Mouse (Mus musculus): ENCODE data around the gene Blm.

Blm gene

DNA sequence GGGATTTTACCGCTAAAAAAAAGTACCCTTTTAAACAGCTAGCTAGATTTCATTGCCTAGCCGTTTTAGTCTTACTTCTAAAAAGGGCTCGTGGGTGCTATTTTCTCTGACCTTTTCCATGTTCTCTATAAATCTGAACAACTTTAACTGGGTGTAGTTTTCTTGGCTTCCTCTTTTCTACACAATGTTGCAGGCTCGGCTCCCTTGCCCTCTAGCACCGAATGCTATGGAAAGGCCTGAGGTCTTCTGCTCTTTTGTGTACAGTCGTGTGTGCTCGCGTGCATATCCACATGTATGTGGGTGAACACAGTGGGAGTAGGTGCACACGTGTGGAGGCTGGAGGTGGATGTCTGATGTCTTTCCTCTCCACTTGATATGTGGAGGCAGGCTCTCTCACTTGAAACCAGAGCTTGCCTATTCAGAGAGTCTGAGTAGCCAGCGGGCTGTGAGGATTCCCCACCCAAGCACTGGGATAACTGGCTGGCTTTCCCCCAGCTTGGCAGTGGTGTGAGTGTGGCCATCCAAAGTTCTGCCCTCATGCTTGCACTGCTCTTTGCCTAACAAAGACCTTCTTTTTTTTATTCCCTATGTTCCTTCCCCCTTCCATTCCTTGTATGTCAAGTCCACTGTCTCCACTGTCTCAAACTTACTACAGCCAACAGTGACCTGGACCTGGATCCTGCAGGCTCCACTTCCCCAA lies 95.0 kb downstream of the Blm start:
- DNase-seq (ENCODE audit: low spot score in 2 of 2) = peak in 1 of 2 experiments; percentile 52

DNA sequence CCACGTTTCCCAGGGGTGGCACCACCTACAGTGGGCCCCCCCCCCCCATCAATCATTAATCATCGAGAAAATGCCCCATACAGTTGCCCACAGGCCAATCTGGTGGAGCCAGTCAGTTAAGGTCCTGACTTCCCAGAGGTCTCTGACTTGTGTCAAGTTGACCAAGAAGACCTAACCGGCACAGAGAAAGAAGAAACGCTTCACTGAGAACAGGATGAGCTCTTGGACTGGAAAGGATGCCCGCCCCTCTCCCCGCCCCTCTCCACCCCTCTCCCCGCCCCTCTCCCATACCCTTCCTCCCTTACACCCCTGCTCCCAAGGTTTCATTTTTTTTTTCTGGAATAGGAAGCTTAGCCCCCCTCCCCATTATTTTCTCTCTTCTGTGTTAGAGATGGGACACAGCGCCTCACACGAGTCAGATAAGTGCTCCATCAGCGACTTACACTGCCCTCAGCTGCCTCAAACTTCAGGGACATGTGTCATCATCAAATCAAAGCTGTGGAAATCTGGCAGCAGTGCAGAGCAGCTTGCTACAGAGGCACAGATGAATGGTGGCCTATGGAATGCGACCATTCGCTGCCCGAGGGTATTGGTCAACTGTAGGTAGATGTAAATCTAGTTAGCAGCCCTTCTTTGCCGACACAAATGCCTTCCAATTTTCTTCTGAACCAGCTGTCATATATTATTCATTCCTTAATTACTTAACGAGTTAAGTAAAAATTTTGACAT lies 95.7 kb downstream of the Blm start:
- no peak for DNase-seq (ENCODE audit: low spot score in 2 of 2)

DNA sequence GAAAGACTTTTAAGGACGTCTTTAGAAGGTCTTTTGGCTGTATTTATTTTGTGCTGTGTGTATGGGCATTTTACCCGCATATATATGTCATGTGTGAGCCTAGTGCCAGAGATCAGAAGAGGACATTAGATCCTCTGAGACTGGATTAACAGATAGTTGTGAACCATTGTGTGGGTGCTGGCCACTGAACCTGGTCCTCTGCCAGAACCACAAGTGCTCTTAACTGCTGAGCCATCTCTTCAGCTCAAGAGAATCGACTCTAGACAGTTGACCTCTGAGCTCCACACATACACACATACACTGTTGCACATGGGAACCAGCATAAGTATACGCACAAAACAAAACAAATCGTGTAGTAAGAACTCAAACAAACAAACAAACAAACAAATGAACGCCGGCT lies 98.3 kb downstream of the Blm start:
- DNase-seq (ENCODE audit: low spot score in 2 of 2) = no peak

DNA sequence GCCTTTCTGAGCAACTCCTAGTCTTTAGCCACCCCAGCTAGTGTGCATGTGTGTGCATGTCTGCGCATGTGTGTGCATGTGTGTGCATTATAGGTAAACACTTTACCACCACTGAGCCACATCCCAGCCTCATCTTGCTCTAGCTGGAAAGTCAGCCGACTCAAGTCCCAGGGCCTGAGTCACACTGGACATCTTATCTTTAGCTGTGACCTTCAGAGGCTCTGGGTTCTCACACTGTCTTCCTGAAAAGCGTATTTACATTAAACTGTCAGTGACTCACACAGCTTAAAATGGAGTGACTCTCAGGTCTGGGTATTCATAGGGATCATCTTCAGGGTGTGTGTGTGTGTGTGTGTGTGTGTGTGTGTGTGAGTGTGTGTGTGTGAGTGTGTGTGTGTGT lies 99.3 kb downstream of the Blm start:
- DNase-seq (ENCODE audit: low spot score in 2 of 2) = no peak

DNA sequence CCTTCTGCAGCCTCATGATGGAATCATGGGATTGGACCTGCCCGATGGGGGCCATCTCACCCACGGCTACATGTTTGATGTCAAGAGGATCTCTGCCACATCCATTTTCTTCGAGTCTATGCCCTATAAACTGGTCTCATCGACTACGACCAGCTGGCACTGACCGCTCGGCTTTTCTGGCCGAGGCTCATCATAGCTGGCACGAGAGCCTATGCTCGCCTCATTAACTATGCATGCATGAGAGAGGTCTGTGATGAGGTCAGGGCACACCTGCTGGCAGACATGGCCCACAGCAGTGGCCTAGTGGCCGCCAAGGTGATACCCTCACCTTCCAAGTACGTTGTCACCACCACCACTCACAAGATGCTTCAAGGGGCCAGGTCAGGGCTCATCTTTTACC lies 105.3 kb downstream of the Blm start:
- no peak for DNase-seq (ENCODE audit: low spot score in 2 of 2)

DNA sequence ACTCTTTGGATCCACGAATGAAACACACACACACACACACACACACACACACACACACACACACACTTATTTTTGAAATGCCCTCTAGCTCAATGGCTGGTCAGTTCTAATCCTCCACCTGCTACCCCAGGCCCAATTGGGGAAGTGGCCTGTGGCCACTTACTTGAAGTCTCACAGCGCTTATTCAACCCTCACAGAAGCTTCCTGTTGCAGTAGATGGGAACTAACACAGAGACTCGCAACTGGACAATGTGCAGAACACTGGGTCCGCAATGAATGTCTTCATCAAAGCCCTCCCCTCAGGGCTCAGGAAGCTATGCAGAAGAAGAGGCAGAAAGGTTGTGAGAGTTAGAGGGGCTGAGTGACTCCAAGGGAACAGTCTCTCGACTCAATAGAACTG lies 107.2 kb downstream of the Blm start:
- DNase-seq (ENCODE audit: low spot score in 2 of 2) = no peak

DNA sequence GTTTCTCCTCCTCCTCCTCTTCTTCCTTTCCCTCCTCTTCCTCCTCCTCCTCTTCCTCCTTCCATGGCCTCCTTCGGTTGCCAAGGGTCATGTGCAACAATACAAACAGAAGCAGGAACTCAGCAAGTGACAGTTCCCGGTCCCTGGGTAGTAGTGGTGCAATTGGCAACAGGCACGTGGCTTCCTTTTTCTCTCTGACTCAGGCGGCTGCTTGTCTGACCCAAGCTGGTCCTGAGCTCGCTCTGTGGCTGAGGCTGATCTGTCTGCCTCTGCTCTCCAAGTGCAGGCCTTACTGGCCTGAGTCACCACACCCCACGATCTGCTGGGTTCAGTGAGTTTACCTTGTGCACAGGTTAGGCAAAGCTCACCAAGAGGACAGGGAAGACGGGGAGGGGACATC lies 108.6 kb downstream of the Blm start:
- no peak for DNase-seq (ENCODE audit: low spot score in 2 of 2)

DNA sequence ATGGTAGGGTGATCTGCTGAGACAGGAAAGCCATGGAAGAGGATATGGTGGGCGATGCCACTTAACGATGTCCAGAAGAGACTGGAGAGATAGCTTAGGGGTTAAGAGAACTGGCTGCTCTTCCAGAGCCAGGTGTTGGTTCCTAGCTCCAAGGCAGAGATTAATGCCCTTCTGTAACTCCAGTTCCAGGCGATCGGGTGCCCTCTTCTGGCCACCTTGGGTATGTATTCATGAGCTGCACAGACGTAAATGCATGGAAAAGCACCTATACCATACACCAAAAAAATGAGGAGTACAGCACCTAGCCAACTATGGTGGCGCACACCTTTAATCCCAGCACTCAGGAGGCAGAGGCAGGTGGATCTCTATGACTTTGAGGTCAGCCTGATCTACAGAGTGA lies 110.2 kb downstream of the Blm start:
- DNase-seq (ENCODE audit: low spot score in 2 of 2) = no peak

DNA sequence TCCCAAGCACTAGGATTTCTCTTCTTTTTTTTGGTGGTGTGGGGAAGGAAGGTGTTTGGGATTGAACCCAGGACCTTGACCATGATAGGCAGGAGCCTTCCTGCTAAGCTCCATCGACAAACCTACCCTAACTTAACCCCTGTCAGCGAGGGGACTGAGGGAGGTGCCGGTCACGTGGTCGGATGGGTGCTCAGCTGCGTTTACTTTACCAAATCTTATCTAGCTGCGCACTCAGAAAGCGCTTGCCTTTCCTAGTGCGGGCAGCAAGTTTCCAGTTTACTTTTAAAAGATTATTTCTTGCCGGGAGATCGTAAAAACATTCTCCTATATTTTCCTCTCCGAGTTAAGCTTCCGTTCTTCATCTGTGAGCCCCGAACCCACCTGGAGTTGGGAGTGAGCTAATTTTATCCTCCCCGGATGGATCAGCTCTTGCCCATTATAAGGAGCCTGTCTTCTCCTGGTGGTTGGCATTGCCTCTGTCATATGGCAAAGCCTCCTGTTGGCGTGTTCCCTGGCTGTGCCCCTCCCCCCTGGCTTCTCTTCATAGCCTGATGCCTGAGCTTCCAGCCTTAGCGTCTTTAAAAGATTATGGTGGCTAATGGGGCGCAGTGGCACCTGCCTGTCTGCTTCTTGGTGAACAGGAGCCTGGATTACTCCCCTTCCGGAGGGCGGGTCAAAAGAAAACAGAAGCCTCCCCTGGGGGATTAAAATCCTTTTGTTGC lies 112.0 kb downstream of the Blm start:
- DNase-seq (ENCODE audit: low spot score in 2 of 2) = peak in 1 of 2 experiments; percentile 47

DNA sequence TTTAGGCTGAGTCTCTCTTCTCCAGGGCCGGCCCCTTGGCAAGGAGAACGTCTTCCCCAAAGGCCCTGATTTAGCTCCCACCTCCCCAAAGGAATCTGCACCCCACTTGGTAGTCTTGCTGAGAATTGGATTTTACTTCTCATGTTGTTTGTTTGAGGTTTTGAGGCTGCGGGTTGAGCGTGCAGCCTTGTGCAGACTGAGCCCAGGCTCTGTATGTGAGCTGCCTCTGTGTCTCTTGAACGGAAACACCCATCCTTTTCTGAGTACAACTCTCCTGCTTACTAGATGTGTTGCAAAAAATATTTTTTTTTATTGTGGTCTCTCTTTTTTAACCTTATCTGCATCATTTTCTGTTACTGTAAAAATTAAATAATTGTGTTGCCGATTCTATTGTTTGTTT lies 113.3 kb downstream of the Blm start:
- no peak for DNase-seq (ENCODE audit: low spot score in 2 of 2)

DNA sequence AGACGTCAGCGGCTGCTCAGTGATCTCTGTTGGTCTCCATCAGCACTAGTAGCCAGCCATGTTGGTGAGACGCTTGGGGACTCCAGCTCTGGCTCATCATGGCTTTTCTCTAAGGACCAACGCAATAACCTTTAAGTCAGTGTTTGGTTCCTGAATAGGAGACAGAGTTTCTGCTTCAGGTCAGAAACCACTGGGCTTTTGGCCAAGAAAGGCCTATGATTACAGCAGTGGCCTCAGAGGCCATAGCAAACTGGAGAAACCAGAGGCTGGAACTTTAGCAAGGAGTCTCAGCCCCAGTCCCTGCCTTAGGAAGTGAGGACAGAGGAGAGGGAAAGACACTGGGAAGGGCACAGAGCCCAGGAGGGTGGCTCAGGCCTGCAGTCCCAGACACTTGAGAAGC lies 114.3 kb downstream of the Blm start:
- no peak for DNase-seq (ENCODE audit: low spot score in 2 of 2)

DNA sequence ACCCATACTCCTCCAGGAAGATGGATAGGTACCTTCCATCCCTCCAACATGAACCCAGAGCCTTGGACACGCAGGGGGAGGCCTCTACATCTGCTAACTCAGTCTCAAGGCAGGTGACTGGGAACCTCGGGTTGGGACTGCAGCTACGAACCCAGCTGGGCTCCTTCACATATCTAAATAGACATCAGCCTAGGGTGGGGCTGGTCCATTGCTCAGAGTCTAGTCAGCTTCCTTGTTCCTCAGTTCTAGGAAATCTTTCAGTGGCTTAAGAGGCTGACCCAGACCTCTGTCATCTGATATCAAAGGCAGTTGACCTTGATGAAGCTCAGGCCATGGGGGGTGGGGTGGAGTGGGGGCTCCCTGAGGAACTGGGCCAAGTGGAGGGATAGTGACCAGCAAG lies 115.6 kb downstream of the Blm start:
- no peak for DNase-seq (ENCODE audit: low spot score in 2 of 2)

DNA sequence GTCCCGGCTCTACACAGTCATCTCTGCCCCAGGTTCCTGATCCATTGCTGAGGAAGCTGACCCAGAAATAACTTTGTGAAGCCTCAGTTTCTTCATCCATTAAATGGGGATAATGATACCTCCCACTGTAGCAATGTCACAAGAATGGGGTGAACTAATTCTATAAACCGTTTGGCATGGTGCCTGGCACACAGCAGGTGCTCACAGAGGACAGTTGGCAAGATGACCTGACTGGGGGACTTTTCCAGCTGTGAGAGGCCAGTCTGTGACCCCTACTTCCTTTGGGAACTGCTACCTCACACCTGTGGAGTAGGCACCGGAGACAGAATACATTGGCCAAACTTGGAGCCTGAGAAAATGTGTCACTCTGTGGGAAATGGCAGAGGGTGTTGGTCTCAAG lies 116.9 kb downstream of the Blm start:
- no peak for DNase-seq (ENCODE audit: low spot score in 2 of 2)

DNA sequence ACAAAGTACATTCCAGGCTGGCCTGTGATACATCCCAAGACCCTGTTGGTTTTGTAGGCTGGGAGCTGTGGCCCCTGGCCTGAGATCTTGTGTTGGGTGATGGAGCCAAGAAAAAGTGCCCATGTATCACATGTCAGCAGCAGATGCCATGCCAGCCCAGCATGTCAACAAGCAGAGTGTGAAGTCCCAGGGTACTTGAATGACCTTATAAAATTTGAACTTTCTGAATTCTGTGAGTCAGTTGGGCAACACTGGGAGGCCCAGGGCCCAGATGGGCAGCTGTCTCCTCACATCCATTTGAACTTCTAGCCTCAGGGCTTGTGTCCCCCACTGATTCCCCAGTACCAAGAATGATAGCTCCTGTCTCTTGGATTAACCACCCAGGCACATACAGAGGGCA lies 117.3 kb downstream of the Blm start:
- DNase-seq (ENCODE audit: low spot score in 2 of 2) = no peak

DNA sequence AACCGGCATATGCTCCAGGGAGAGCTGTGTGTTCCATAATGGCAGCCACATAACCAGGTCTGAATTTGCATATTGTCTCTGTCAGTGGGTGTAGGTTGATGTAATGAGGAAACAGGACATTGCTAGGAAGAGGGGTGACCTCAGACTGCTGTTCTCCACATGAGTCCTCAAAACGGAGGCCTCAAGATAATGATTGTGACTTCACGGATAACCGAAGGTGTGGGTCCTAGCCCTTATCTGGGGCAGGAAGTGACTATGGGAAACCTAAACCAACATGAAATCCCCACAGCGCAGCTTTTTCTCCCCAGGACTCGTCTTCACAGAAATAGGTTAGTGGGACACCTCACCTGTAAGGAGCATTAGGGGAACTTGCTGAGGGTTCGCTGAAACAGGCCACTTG lies 118.0 kb downstream of the Blm start:
- no peak for DNase-seq (ENCODE audit: low spot score in 2 of 2)

DNA sequence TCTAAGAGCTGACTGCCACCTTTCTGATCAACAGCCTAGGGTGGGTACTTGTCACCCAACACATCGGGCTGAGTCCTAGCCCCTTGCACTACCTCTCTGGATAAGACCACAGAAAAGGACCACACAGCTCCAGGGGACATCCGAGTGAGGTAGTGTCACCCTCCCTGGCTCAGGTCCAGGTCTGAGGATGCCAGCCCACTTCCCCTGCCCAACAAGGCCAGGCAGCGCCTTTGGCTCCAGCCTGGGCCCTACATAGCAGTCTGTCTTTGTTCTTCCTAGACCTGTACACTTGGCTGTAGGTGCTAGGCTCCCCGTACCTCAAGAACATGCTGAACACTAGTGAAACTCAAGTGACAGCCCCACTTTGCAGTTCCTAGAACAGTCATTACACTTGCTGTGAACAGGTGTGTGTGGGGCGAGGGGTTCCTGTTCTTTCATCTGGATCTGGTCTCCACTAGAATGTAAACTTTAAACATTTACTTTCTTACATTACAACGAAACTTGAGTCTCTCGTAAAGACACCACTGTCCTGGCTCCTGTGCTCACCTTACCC lies 120.5 kb downstream of the Blm start:
- no peak for DNase-seq (ENCODE audit: low spot score in 2 of 2)

DNA sequence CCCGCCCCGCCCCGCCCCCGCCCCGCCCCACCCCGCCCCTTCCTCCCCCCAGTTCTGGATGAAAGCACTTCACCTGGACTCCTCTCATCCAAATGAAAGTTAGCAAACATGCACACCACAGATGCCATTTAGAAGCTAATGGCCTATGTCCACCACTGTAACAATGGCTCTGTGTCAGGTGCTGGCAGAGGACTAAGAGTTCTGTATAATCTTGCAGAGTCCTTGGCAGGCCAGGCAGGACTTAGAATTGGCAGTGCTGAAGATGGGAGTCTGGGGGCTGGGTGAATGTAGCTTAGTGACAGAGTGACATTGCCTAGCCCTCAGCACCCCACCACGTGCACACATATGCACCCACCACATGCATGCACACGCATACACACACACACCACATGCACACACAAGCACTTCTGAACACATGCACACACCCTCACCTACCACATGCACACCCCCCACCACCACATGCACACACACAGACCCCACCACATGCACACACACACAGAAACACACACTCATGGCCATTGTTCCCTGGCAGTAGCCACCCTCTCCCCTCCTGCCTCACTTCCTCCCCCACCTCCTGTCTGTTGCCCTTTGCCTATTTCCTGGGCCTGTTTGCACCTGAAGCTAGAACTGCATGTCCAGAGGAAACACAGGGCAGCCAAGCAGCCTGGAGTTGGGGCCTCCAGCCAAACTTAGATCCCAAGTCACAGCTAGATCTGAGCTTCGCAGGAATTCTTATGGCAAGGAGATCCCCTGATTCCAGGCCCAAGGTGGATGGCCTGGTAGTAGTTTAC lies 121.2 kb downstream of the Blm start:
- DNase-seq (ENCODE audit: low spot score in 2 of 2) = no peak

DNA sequence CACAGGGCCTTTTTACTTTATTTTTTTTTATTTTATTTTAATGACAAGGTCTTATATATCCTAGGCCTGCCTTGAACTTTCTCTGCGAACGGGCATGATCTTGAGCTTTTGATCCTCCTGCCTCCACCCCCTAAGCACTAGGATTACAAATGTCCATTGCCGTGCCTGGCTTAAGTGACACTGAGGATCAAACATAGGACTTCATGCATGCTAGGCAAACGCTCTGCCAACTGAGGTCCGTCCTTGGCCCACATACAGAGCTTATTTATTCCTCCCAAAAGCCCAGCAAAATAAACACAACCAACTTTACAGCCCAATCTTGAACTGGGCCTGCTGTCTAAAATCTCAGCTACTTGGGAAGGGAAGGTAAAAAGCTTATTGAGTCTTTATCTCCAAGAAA lies 122.1 kb downstream of the Blm start:
- DNase-seq (ENCODE audit: low spot score in 2 of 2) = no peak

DNA sequence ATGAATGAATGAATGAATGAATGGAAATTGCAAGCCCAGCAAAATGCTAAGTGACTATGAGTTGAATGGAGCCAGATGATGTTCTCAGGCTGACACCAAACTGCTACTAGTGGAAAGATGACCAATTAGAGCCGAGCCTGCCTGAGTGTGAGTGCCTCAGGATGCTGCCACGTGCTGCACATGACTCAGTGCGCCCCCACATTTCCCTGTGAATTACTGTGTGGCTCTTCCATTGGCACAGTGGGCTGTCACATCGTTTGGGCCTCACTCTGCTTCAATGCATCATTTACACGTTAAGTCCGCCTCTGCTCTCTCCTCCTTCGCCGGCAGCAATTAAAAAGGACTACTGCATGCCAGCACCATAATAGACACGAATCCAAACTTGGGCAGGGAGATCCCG lies 122.6 kb downstream of the Blm start:
- no peak for DNase-seq (ENCODE audit: low spot score in 2 of 2)

DNA sequence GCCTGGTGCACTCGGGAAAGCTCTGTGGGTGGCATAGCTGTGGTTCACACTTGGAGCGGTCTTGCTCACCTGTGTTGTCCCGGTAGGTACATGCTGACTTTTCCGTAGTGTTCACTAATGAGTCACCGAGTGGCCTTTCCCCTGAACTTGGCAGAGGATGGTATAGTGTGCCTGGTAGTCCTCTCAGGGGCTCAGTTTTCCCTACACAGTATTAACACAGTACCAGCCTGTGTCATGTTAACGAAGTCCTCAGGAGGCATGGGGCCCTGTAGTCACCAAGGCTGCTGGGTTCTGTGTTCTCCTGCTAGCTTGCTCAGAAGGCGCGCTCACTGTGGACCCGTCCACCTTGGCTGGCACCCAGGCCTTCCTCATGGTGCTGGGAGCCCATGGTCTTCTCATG lies 124.5 kb downstream of the Blm start:
- DNase-seq (ENCODE audit: low spot score in 2 of 2) = no peak

DNA sequence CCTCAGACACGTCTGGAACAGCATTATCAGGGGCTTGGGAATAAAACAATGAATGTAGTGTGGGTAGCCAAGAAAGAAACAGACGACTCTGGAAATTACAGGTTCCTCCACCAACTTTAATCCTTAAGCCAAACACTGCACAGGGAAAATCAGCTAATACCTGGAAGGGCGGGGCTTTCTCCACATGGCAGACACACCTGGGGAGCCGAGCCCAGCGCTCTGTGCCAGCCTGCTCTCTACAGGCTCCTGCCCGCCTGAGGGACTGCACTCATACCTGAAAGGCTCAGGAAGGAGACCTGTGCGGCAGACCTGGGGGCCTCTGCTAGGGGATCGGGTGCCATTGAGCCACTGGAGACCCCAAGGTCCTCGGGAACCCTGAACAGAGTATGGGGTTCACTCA lies 127.2 kb downstream of the Blm start:
- DNase-seq (ENCODE audit: low spot score in 2 of 2) = no peak

DNA sequence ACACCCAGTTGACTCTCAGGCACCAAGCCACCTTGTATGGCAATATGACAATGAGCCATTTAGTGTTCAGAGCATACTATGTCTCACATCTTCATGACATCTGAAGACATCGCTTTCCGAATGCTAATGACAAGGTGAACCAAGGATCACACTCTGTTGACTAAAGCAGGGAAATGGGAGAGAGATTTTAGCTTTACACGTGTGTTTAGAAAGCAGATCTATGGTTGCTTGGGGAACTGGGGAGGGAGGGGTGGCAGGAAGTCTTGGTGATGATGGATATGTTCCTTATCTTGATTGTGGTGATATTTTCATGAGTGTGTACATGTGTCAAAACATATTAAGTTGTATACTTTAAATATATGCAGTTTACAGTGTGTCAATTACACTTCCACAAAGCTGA lies 128.7 kb downstream of the Blm start:
- no peak for DNase-seq (ENCODE audit: low spot score in 2 of 2)

Data from cerebellum, postnatal 4 days (tissue).